Mouse (Mus musculus): ENCODE results near the gene Vmn1r5. TPM values are rescaled to one million over a fixed set of nuclear protein-coding genes. Genes with fewer than 3 reads are reported as not detected.
"Not testable (repeated sequence)": the region's sequence is repeated elsewhere in the genome, so short reads cannot be mapped to it uniquely, and the experiment has no call there.

Vmn1r5 gene
- polyA plus RNA-seq (2012; ENCODE audit: insufficient read depth, insufficient read length, missing spikeins), result not detected in 2 replicates

- Histone ChIP-seq H3K27ac (ENCODE audit: insufficient read depth, low read depth, low read length) (no peak within 1 kb of the TSS), H3K4me3 (ENCODE audit: insufficient read depth, low read length) (no peak within 1 kb of the TSS), H3K4me1 (ENCODE audit: control insufficient read depth, insufficient read depth, low read length) (no peaks in the 10 kb centered on the region)
- no peak for TF ChIP-seq POLR2A (IDR thresholded peaks at IDR 0.05; ENCODE audit: borderline replicate concordance, low read depth, low read length)
- no peak for TF ChIP-seq CTCF (IDR thresholded peaks at IDR 0.05; ENCODE audit: low read depth, low read length)
Observed at GRCm38 (mm10) chr6:56969973-56970372, at the start of gene Vmn1r5. Gene Vmn1r5, plus strand, starts transcription at chr6:56970273.

DNA sequence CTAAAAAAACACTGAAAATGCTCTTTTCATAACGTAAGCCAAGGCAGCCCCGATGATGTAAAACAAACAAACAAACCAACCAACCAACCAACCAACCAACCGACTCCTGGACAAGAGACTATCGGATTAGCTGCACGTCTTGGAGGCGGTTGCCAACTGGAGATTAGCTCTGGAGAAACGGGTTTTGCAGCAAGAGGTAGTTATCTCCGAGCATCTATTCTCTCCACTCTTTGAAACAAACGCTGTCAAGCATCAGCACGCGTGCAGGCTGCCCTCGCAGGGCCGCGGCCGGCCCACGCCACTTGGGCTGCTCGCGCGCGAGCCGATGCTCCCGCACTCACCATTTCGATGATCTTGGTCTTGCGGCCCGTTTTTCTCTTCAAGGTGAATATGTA, 46.7 kb upstream of the Vmn1r5 start:
- peaks cover 6% of the 10 kb centered on the region for H3K4me1 ChIP-seq (ENCODE audit: control insufficient read depth, insufficient read depth, low read length)

GRCm38 (mm10) chr6:56923726-56924707, 46.1 kb upstream of the Vmn1r5 start, which contains the start of the genes Nt5c3 and Vmn1r4:
Gene Nt5c3, minus strand, starts transcription at chr6:56923932.
Gene Vmn1r4, plus strand, starts transcription at chr6:56924015.
- no peak for TF ChIP-seq POLR2A (IDR thresholded peaks at IDR 0.05; ENCODE audit: borderline replicate concordance, low read depth, low read length)
- TF ChIP-seq CTCF (IDR thresholded peaks at IDR 0.05; ENCODE audit: low read depth, low read length), result no peak
- Histone ChIP-seq H3K27ac (ENCODE audit: insufficient read depth, low read depth, low read length) (peak within 1 kb of the TSS; percentile 88), H3K4me3 (ENCODE audit: insufficient read depth, low read length) (peak within 1 kb of the TSS; percentile 92), H3K4me1 (ENCODE audit: control insufficient read depth, insufficient read depth, low read length) (peaks cover 6% of the 10 kb centered on the region)

More for the DNA sequence above, 46.7 kb upstream of the Vmn1r5 start:
- H3K4me3 ChIP-seq (ENCODE audit: insufficient read depth, low read length), result peak overlapping the region; percentile 92
- TF ChIP-seq CTCF (IDR thresholded peaks at IDR 0.05; ENCODE audit: low read depth, low read length) (no peak), POLR2A (IDR thresholded peaks at IDR 0.05; ENCODE audit: borderline replicate concordance, low read depth, low read length) (no peak)
- peak overlapping the region; percentile 32; the same call in 1 of the 2 replicates for H3K27ac ChIP-seq (ENCODE audit: insufficient read depth, low read depth, low read length)

DNA sequence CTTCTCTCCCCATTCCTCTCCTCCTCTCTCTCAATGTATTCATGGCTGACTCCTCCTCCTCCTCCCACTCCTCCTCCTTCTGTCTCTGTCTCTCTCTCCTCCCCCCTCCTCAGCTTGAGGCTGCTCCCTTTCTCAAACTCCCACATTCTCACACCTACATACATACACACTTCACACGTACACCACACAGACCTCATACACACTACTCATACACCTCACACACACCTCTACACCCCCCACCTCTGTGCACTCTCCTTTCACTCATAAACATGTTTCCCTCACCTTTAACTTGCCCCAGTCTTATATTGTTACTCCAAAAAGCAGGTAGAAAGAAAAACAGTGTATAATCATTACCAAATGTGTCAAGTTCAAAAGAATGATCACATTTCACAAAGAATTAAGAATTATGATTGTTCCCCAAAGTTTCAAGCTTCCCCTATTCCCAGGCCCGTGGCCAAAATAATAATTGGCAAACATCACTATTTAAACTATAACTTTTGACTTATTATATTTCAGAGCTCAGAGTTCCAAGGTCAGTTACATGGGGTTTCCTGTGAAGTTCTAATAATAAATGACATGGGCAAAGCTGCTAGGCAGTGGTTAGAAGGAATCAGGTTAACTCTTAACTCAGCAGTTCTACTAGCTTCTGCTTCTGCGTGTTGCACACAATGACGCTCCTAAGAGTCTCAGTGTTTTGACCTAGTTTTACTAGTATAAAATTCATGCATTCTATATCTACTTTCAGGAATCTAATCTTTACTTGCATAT, 38.2 kb upstream of the Vmn1r5 start:
- TF ChIP-seq POLR2A (IDR thresholded peaks at IDR 0.05; ENCODE audit: borderline replicate concordance, low read depth, low read length), result no peak
- TF ChIP-seq CTCF (IDR thresholded peaks at IDR 0.05; ENCODE audit: low read depth, low read length), result no peak
- H3K4me3 ChIP-seq (ENCODE audit: insufficient read depth, low read length), result no peak overlapping the region
- H3K27ac ChIP-seq (ENCODE audit: insufficient read depth, low read depth, low read length), result no peak overlapping the region
- no peaks in the 10 kb centered on the region for H3K4me1 ChIP-seq (ENCODE audit: control insufficient read depth, insufficient read depth, low read length)

GRCm38 (mm10) chr6:56932464-56932863, 37.6 kb upstream of the Vmn1r5 start:
- Histone ChIP-seq H3K4me3 (ENCODE audit: insufficient read depth, low read length) (no peak overlapping the region), H3K27ac (ENCODE audit: insufficient read depth, low read depth, low read length) (no peak overlapping the region), H3K4me1 (ENCODE audit: control insufficient read depth, insufficient read depth, low read length) (no peaks in the 10 kb centered on the region)
- no peak for TF ChIP-seq CTCF (IDR thresholded peaks at IDR 0.05; ENCODE audit: low read depth, low read length)
- no peak for TF ChIP-seq POLR2A (IDR thresholded peaks at IDR 0.05; ENCODE audit: borderline replicate concordance, low read depth, low read length)

GRCm38 (mm10) chr6:56934366-56934765, 35.7 kb upstream of the Vmn1r5 start:
- Histone ChIP-seq H3K27ac (ENCODE audit: insufficient read depth, low read depth, low read length) (no peak overlapping the region), H3K4me3 (ENCODE audit: insufficient read depth, low read length) (no peak overlapping the region), H3K4me1 (ENCODE audit: control insufficient read depth, insufficient read depth, low read length) (no peaks in the 10 kb centered on the region)
- no peak for TF ChIP-seq POLR2A (IDR thresholded peaks at IDR 0.05; ENCODE audit: borderline replicate concordance, low read depth, low read length)
- TF ChIP-seq CTCF (IDR thresholded peaks at IDR 0.05; ENCODE audit: low read depth, low read length), result no peak

DNA sequence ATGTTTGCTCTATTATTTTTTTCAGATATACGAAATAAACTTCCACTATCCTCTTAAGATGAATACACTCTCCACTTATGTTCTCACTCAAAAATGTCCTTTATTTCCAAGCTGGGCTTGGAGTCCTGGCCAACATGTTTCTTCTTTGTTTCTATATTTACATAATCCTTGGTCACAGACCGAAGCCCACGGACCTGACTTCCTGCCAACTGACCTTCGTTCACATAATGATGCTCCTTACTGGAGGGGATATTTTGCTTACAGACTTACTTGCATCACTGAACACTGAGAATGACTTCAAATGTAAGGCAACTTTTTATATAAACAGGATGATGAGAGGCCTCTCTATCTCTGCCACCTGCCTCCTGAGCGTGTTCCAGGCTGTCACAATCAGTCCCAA, 13.6 kb upstream of the Vmn1r5 start:
- TF ChIP-seq POLR2A (IDR thresholded peaks at IDR 0.05; ENCODE audit: borderline replicate concordance, low read depth, low read length) (no peak), CTCF (IDR thresholded peaks at IDR 0.05; ENCODE audit: low read depth, low read length) (no peak)
- H3K27ac ChIP-seq (ENCODE audit: insufficient read depth, low read depth, low read length), result no peak overlapping the region
- no peaks in the 10 kb centered on the region for H3K4me1 ChIP-seq (ENCODE audit: control insufficient read depth, insufficient read depth, low read length)
- H3K4me3 ChIP-seq (ENCODE audit: insufficient read depth, low read length), result no peak overlapping the region

- Histone ChIP-seq H3K4me3 (ENCODE audit: insufficient read depth, low read length) (no peak within 1 kb of the TSS), H3K27ac (ENCODE audit: insufficient read depth, low read depth, low read length) (no peak within 1 kb of the TSS), H3K4me1 (ENCODE audit: control insufficient read depth, insufficient read depth, low read length) (no peaks in the 10 kb centered on the region)
- no peak for TF ChIP-seq POLR2A (IDR thresholded peaks at IDR 0.05; ENCODE audit: borderline replicate concordance, low read depth, low read length)
- TF ChIP-seq CTCF (IDR thresholded peaks at IDR 0.05; ENCODE audit: low read depth, low read length), result no peak
Observed at GRCm38 (mm10) chr6:56996943-56997342, 26.9 kb downstream of the Vmn1r5 start, which contains the start of gene Vmn1r6. Gene Vmn1r6, plus strand, starts transcription at chr6:56997243.

- not testable (repeated sequence) for H3K27ac ChIP-seq (ENCODE audit: insufficient read depth, low read depth, low read length); H3K4me1 ChIP-seq (ENCODE audit: control insufficient read depth, insufficient read depth, low read length); H3K4me3 ChIP-seq (ENCODE audit: insufficient read depth, low read length)
Observed at GRCm38 (mm10) chr6:57025224-57025623, 55.2 kb downstream of the Vmn1r5 start, which contains the start of gene Vmn1r7. Gene Vmn1r7, minus strand, starts transcription at chr6:57025324.
